Mouse (Mus musculus) mesoderm, embryonic 11.5 days (tissue): ENCODE measurements around the gene Fkbp15.

ENCODE experiments used
- DNase-seq: peaks from one replicate; pipeline ENCODE4 v3.0.0-alpha.2; 2012; ENCODE audit warnings: low read depth, low spot score

The Fkbp15 gene

GRCm38 (mm10) chr4:62360088-62360804 is at the start of gene Fkbp15, which contains the start of gene Slc31a1:
Gene Fkbp15, minus strand, starts transcription at chr4:62360548.
Gene Slc31a1, plus strand, starts transcription at chr4:62360727.
- peak; percentile 99 for DNase-seq

DNA sequence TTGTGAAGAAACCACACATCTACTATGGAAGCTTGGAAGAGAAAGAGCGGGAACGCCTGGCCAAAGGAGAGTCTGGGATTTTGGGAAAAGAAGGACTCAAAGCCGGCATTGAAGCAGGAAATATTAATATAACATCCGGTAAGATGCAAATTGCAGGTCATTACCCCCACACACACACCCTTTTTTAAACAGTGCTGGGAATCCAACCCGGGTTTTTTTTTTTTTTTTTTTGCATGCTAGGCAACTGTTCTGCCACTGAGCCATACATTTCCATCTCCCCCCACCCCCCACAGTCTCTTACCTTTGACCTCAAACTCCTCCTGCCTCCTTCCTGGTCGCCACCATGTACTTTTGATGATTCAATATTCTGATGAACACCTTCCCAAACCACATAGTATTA is 49.3 kb upstream of the Fkbp15 start:
- no peak for DNase-seq

DNA sequence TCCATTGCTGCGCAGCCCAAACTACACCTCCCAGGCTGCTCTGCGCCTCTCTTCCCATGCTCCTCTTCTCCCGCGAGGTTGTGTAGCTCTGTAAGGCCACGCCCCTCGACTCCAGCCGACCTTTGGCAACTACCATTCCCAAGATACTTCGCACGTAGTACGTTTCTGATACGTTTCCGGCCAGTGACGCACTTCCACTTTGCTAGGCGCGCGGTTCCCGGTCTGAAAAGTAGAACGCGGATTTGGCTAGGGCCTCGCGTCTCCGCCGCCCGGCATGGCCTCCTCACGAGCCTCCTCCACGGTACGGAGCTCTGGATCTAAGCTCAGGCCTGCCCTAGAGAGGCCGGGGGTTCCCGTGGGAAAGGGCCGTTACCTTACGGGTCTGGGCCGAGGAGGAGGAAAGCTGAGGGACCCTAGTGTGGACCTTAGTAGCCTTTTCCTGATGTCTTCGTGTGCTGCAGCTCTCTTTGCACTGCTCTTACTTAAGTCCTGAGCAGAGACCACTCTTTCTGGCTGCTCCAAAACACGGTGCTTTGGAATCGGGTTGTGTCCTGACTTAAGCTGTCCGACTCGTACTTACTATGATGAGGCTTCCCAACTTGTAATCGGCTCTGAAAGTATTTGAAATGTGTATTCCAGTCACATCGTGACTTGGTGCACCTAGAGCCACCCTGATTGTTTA is 48.4 kb upstream of the Fkbp15 start, which contains the start of the genes Cdc26 and Prpf4:
Cdc26 (minus strand) TSS at position 42 of the 682 bp plus-strand sequence.
Prpf4 (plus strand) TSS at position 197 of the 682 bp plus-strand sequence.
- peak; percentile 99 for DNase-seq

GRCm38 (mm10) chr4:62407730-62408582 is 47.6 kb upstream of the Fkbp15 start:
- DNase-seq = peak; percentile 65

DNA sequence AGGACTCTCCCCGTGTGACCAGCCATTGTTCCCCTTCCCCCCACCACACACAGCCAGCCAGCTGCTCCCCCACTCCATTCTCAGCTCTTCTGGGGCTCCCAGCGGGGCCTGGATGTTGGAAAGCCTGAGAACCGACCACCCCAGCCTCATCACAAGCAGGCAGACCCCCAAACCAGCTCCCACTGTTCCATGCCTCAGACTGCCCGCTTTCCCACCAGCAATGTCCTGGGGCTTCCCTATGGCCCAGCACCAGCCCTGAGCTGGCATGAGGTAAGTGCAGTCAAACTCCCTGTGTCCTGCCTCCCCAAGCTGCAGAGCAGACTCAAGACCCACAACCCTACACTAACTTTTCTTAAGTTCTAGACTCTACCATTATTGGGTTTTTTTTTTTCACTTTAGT is 45.8 kb upstream of the Fkbp15 start:
- no peak for DNase-seq

DNA sequence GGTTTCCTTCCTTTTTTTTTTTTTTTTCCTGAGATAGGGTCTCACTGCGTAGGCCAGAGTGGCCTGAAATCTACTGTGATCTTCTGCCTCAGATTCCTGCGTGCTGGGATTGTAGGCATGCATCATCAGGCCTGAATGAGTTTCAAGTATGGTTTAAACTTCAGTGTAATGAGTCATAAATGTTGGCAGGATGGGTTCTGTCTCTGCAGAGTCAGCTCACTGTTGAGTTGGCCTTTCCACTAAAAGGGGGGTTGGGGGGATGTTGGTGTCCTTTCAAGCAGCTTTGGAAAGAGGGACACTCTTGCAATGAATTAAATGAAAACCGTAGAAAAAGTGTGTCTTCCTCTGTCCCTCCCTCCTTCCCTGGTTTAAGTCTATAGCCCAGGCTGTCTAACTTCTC is 38.6 kb upstream of the Fkbp15 start:
- no peak for DNase-seq

GRCm38 (mm10) chr4:62397616-62398365 is 37.4 kb upstream of the Fkbp15 start:
- no peak for DNase-seq

DNA sequence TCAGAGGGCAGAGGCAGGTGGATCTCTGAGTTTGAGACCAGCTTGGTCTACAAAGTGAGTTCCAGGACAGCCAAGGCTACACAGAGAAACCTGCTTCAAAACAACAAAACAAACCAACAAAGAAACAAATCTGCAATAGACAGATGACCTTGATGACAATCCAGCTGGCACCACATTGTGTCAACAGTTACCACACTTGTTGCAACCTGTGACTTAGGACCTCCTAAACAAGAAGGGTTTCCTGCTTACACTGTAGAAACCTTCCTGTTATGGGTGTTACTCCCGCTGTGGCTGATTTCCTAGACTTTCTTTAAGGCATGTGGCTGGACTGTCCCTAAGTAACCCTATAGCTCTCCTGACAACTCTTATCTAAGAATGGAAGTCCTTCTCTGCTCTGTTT is 35.5 kb upstream of the Fkbp15 start:
- no peak for DNase-seq

- no peak for DNase-seq
Measured at GRCm38 (mm10) chr4:62393459-62393858, 33.1 kb upstream of the Fkbp15 start.

DNA sequence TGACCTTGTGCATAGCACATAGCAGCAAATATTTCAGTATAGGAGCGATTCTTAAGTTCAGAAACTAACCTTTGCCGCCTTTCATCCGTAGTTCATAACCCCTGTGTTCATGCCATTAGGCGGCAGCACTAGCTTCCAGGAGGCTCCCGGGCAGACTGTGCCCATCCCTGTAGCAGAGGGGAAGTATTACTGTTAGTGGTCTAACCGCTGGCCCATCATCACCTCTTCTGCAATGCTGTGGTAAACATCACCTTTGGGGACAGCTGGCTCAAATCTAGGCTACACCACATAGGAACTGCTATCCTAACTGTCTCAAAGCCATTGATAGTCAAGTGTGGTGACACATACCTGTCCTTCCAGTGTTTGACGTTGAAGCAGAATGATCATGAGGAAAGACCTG is 31.5 kb upstream of the Fkbp15 start:
- DNase-seq = no peak

- DNase-seq = no peak
Measured at GRCm38 (mm10) chr4:62389592-62390512, 29.5 kb upstream of the Fkbp15 start.

GRCm38 (mm10) chr4:62385439-62385838 is 25.1 kb upstream of the Fkbp15 start:
- DNase-seq = no peak

GRCm38 (mm10) chr4:62384159-62384558 is 23.8 kb upstream of the Fkbp15 start:
- DNase-seq = no peak

- no peak for DNase-seq
Measured at GRCm38 (mm10) chr4:62383752-62384151, 23.4 kb upstream of the Fkbp15 start.

- no peak for DNase-seq
Measured at GRCm38 (mm10) chr4:62383207-62383606, 22.9 kb upstream of the Fkbp15 start.

- no peak for DNase-seq
Measured at GRCm38 (mm10) chr4:62379724-62380381, 19.5 kb upstream of the Fkbp15 start.

- no peak for DNase-seq
Measured at GRCm38 (mm10) chr4:62376123-62376522, 15.8 kb upstream of the Fkbp15 start.

- DNase-seq = no peak
Measured at GRCm38 (mm10) chr4:62374342-62374741, 14.0 kb upstream of the Fkbp15 start.

GRCm38 (mm10) chr4:62373668-62374067 is 13.3 kb upstream of the Fkbp15 start:
- no peak for DNase-seq
